Mouse (Mus musculus): ENCODE results near the gene Ccdc88a. TPM values are rescaled to one million over a fixed set of nuclear protein-coding genes. Genes with fewer than 3 reads are reported as not detected.
"Not testable (repeated sequence)": the region's sequence is repeated elsewhere in the genome, so short reads cannot be mapped to it uniquely, and the experiment has no call there.

The Ccdc88a gene
- total RNA-seq, 2 experiments from 2014 or later: 28.9 to 29.5 TPM

DNA sequence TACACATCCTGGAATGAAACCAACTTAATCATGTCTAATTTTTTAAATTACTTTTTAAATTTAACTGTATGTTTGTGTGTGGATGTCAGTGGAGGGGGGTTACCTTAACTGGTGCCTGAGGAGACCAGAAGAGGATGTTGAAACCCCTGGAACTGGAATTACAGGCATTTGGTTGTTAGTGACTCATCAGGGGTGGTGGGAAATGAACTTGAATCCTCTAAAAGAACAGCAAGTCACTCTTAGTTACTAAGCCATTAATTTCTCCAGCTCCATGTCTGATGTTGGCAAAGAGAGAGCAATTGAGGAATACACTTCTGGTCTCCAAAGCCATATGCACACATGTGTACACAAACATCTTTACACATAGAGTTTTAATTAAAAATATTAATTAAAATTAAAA is 101.2 kb downstream of the Ccdc88a start:
- DNase-seq: no peak

DNA sequence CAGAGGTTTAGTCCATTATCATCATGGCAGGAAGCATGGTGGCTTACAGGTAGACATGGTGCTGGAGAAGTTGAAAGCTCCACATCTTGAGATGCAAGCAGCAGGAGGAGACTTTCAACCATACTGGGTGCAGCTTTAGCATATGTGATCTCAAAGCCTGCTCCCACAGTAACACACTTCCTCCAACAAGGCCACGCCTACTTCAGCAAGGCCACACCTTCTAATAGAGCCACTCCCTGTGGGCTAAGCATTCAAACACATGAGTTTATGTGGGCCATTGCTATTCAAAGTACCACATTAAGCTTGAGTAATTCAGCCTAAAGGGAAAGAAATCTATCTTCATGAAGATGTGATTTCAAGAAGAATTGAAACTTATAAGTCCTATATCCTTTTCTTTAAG is 119.7 kb downstream of the Ccdc88a start:
- DNase-seq: no peak

- DNase-seq: no peak
Observed at GRCm38 (mm10) chr11:29496962-29497361, 123.5 kb downstream of the Ccdc88a start.

GRCm38 (mm10) chr11:29503948-29504893 is 130.8 kb downstream of the Ccdc88a start:
- DNase-seq: no peak

DNA sequence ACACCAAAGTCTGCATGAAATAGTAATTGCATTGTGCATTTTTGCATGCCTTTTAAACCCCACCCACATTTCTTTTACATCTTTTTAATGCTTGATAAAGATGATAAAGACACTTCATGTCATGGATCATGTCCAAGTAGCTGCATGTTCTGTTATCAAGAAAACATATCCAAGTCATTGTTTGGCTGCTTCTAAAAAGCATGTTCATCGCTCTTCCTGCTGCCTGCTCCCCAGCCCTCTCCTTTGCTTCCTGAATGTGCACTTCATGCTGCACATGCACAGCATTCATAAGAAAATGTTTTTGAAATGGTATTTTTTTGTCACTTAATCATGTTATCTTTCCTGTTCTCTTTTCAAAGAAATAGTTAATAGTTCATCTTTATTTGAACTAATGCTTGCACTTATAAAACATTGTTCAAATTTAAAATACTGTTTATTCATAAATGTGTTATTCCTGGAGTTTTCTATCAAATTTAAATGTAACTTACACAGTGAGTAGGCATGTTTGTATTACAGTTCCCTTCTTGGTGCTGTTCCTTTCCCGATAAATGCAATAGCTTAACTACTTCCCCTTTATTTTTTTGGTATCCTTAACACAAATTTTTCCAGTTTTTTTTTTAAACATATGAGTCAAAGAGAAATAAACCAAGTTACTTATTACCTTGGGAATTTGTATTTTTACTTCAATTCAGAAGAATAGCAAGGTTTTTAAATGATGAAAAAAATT is 131.6 kb downstream of the Ccdc88a start:
- no peak for DNase-seq

DNA sequence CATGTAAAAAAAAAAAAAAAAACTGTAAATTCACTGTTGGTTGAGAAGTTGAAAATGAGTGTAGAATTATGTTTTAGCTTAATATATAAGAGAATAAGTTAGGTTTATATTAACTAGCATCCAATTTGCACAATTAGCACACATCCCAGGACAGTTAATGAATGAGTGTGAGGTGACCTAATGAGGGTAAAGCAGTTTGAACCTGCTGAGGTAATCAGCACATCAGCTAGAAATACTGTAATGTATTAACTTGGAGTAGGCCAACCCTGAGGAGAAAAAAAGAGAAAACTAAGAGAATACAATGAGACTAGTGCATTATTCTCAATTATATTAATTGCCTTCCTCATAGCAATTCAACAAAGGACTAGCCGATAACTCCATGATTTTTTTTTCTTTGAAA is 136.0 kb downstream of the Ccdc88a start:
- DNase-seq: no peak

DNA sequence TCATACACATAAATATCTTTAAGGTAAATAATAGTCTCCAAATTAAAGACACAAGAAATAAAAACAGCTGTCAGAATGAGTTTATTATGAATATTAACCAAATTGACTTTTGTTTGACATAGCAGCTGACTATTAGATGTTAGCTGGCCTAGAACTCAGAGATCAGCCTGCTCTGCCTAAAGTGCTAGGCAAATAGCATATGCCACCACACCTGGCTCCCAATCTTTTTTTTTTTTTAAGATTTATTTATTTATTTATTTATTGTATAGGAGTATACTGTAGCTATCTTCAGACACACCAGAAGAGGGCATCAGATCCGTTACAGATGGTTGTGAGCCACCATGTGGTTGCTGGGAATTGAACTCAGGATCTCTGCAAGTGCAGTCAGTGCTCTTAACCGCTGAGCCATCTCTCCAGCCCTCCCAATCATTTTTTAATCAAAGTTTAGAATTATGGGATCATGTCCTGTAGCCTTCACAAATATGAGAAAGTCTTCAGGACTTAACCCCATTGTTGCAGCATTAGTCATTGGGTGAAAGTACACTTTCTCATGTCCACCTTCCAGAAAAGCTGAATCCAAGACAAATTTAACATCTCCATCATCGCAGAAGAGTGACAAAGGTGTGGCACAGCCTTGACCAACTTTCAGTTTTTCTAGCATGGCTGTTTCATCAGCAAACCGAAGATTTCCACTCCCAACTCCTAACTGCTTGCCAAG is 139.5 kb downstream of the Ccdc88a start:
- DNase-seq: no peak

GRCm38 (mm10) chr11:29514325-29514681 is 140.8 kb downstream of the Ccdc88a start:
- no peak for DNase-seq

DNA sequence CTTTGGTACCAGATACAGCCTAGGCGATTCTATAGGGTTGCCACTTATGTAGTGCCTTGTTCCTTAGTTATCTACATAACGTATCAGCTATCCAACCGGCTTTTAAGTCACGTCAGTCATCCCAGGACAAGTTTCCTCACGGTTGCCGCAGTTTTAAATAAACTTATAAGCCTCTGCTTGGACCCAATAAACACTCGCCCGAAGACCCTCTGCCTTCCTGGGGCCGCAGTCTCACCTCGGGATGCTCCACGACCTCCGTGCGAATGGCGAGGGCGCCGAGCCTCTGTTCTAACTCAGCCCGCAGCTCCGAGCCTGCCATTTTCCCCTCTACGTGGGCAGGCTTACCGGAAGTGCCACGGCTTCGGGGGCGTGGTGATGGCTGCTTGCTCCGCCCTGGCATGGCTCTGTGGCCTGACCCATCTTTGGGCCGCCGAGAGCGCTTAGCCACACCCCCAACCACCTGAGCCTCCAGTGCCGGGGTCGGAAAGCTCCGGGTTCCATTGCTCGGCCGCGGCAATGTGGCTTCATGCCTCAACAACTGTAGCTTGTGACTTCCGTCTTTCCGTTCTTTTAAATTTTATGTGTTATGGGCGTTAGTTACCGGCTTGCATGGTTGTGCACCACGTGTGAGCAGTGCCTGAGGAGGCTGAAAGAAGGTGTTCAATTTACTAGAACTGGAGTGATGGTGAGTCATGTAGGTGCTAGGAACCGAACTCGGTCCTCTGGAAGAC is 141.4 kb downstream of the Ccdc88a start, which contains the start of gene Prorsd1:
TSS of gene Prorsd1 (minus strand) at position 352 of the 731 bp plus-strand sequence.
- DNase-seq: peak; percentile 92

GRCm38 (mm10) chr11:29525988-29526794 is 152.7 kb downstream of the Ccdc88a start, which contains the start of gene Mtif2:
Gene Mtif2, plus strand, starts transcription at chr11:29526408.
- DNase-seq: peak; percentile 83

- no peak for DNase-seq
Observed at GRCm38 (mm10) chr11:29538201-29538600, 164.7 kb downstream of the Ccdc88a start.

DNA sequence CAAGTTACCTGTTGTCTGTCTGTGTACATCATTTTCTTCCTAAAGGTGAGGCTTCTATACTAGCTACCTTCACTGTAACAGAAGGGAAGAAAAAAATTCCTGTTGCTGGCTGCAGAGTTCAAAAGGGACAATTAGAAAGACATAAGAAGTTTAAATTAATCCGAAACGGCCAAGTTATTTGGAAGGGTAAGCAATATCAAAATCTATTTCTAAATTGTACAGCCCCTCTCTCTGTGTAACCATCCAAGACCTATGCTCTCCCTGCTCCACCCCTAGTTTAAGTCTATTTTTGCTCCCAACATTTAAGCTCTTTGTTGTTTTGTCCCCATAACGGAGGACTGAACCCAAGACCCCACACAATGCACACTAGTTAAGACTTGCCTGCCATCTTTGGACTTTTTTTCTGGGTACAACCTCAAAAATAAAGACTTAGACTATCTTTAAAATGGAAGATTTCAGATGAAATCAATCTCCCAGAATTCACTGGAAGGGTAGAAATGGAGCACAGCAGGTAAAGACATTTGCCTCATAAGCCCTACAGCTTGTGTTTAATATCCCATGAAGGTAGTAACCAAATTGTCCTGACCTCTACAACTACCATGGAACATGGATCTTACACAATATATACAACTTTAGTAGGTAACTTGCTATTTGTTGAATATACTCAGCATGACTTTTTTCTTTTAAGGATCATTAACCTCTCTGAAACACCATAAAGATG is 170.9 kb downstream of the Ccdc88a start:
- no peak for DNase-seq

GRCm38 (mm10) chr11:29545150-29545752 is 171.8 kb downstream of the Ccdc88a start:
- DNase-seq: not testable (repeated sequence)

GRCm38 (mm10) chr11:29546297-29546696 is 172.8 kb downstream of the Ccdc88a start:
- DNase-seq: not testable (repeated sequence)

- no peak for DNase-seq
Observed at GRCm38 (mm10) chr11:29546762-29547161, 173.3 kb downstream of the Ccdc88a start.

DNA sequence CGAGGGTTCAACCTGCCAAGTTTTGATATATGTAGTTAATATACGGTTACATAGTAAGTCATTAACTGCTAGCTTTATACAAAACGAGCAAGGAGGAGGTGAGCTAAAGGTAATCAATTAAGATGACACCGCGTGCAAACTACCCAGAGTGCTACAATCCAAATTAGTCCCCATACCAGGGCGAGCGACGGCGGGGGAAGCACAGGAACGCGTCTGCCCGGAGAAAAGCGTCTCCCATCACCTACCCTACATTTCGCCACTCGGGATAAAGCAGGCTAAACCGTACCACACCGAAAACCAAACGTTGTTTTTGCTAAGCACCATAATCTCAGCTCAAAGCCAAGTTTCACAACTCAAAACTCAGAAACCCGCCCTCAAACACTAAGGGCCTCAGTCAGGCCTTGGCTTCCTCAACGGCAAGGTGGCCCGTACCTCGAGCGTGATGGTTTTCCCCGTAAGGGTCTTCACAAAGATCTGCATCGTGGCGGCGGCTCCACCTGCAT is 173.8 kb downstream of the Ccdc88a start:
- DNase-seq: no peak

DNA sequence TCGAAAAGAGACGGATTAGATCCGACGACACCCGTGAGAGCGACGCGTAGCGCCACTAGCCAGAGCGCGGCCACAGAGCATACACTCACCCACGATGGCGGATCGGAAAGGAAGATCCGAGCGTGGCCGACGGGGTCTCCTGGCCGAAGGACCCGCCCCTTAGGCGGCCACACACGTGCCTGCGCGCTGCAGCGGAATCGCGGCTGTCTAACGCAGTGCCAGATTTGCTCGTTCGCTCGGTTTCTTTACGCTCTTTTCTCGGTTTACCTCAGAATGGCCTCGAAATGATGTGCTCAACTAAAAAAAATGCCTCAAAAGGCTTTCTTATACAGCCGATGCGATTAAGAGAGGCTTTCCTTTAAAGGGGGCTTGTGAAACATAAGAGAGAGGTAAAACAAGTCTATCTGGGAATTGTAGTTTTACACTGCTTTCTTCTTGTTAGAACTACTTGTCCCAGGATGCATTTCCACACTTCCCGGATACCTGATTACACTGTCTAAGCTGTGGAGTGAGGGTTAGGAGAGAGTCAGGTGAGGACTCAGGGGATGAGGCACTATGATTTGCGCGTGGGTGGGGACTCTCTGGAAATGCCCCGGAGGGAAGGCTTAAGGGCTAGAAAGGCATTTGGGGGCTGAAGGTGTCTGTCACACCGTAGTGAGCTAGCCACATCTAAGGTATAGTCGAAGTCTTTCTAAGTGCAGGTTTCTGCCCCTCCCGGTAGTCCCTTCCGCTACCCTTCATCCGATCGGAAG is 174.5 kb downstream of the Ccdc88a start, which contains the start of the genes Clhc1 and Rps27a:
TSS of gene Clhc1 (plus strand) at position 199 of the 752 bp plus-strand sequence.
TSS of gene Rps27a (minus strand) at position 358 of the 752 bp plus-strand sequence.
- peak; percentile 96 for DNase-seq

DNA sequence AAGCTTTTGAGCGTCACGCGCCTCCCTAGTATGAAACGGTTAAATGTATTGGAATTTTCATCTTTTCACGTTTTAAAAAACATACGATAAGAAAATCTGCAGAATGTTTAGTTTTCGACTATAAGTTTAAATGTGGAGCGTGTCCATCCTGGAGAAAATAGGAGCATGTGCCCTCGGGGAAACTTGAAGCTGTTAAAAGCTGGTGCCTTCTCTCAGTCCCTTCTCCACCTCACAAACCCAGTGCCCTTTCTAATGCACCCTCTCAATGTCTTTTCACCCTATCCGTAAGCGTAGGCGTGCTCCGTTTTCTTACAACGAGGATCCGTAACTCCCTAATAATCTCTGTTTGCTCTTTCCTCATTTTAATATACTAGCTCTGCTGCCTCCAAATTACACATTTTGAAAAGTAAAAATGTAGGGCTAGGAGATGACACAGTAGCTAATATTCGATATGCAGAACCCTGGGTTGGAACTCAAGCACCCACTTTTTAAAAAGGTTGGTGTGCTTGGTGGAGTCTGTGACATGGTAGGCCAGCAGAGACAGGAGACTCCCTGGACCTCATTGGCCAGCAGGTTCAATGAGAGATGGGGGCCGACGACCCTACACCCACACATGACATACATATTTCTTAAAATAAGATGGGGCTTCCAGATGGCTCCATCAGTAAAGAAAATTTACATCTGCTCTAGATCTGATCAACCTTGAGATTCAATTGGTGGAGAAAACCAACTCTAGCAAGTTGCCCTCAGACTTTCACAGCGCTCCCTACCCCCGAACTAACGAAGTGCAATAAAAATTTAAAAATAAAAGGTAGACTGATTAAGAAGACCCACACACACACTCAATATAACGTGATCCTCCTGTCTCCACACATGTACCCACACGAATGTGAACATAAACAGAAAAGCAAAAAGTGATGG is 175.3 kb downstream of the Ccdc88a start:
- DNase-seq: no peak

Data from heart, postnatal 4 days (tissue).